Mouse (Mus musculus) MEL (cell line): ENCODE results near the gene Klhl5. TPM values are rescaled to one million over a fixed set of nuclear protein-coding genes. Genes with fewer than 3 reads are reported as not detected.
A peak's percentile ranks its signal among the peaks of the same experiment; 100 is the strongest.

Source experiments
- DNase-seq: peaks from one replicate; pipeline ENCODE4 v3.0.0; 2011; ENCODE audit warnings: low read depth, low spot score
- H3K27ac ChIP-seq: 2 replicates; pipeline ENCODE4 v1.5.1; 2012; ENCODE audit warnings: low read depth, mild to moderate bottlenecking, control low read depth, low read length, moderate library complexity; ENCODE audit not compliant: control insufficient read depth
- H3K27me3 ChIP-seq, 2 experiments: fragments of 150-350 bp in 1 of 2; sonication (generic) in 1 of 2; 2 replicates each; pipeline ENCODE4 v1.6.1; 2012; ENCODE audit warnings: low read length in 2 of 2, mild to moderate bottlenecking in 2 of 2, improper control_type of control experiment in 1 of 2, moderate library complexity in 1 of 2; ENCODE audit not compliant: insufficient read depth in 2 of 2, control insufficient read depth in 1 of 2
- H3K36me3 ChIP-seq, 2 experiments: 2 replicates each; pipeline ENCODE4 v1.6.1; 2012 to 2014; ENCODE audit warnings: low read length in 2 of 2, improper control_type of control experiment in 1 of 2, inconsistent platforms in 1 of 2, mild to moderate bottlenecking in 1 of 2; ENCODE audit not compliant: insufficient read depth in 2 of 2, control insufficient read depth in 1 of 2
- H3K4me1 ChIP-seq, 2 experiments: fragments of 150-350 bp in 1 of 2; sonication (generic) in 1 of 2; 2 replicates each; pipeline ENCODE4 v1.6.1; 2012; ENCODE audit warnings: low read length in 2 of 2, improper control_type of control experiment in 1 of 2, mild to moderate bottlenecking in 1 of 2; ENCODE audit not compliant: insufficient read depth in 2 of 2, control insufficient read depth in 1 of 2
- H3K4me3 ChIP-seq, 2 experiments: fragments of 150-350 bp in 1 of 2; sonication (generic) in 1 of 2; 2 replicates each; pipeline ENCODE4 v1.5.1; 2012; ENCODE audit warnings: low read depth in 2 of 2, low read length in 2 of 2, mild to moderate bottlenecking in 2 of 2, moderate library complexity in 2 of 2, control low read depth in 1 of 2, improper control_type of control experiment in 1 of 2; ENCODE audit not compliant: control insufficient read depth in 1 of 2, insufficient read depth in 1 of 2
- H3K79me2 ChIP-seq: 2 replicates; pipeline ENCODE4 v1.6.1; 2012; ENCODE audit warnings: mild to moderate bottlenecking, low read length, moderate library complexity; ENCODE audit not compliant: control insufficient read depth, poor library complexity, insufficient read depth
- H3K9ac ChIP-seq: 2 replicates; pipeline ENCODE4 v1.6.1; 2012; ENCODE audit warnings: low read depth, mild to moderate bottlenecking, control low read depth, low read length, moderate library complexity; ENCODE audit not compliant: control insufficient read depth, poor library complexity, severe bottlenecking
- H3K9me3 ChIP-seq: fragments of 150-350 bp; sonication (generic); replicated peaks from 2 replicates; pipeline ENCODE4 v1.6.1; 2012; ENCODE audit warnings: mild to moderate bottlenecking, low read length, improper control_type of control experiment, moderate library complexity; ENCODE audit not compliant: insufficient read depth
- CHD2 ChIP-seq: IDR thresholded peaks from 2 replicates; pipeline ENCODE4 v1.6.1; 2011; ENCODE audit warnings: low read length, improper control_type of control experiment
- CTCF ChIP-seq, 3 experiments: IDR thresholded peaks in 2 of 3; conservative IDR thresholded peaks in 1 of 3; 2 replicates each; pipeline ENCODE4 v1.5.1; 2011 to 2012; ENCODE audit warnings: low read length in 3 of 3, low read depth in 2 of 3, mild to moderate bottlenecking in 2 of 3, improper control_type of control experiment in 1 of 3, inconsistent platforms in 1 of 3, mixed read lengths in 1 of 3, moderate library complexity in 1 of 3; ENCODE audit not compliant: control insufficient read depth in 1 of 3, insufficient read depth in 1 of 3, poor library complexity in 1 of 3, severe bottlenecking in 1 of 3
- ELF1 ChIP-seq: IDR thresholded peaks from 2 replicates; pipeline ENCODE4 v1.6.1; 2014; ENCODE audit warnings: low read depth, mild to moderate bottlenecking, inconsistent platforms, low read length, improper control_type of control experiment, moderate library complexity
- EP300 ChIP-seq, 2 experiments: IDR thresholded peaks; 2 replicates each; pipeline ENCODE4 v1.6.1; 2011; ENCODE audit warnings: improper control_type of control experiment in 2 of 2, low read length in 2 of 2, low read depth in 1 of 2, mild to moderate bottlenecking in 1 of 2
- ETS1 ChIP-seq: IDR thresholded peaks from 2 replicates; pipeline ENCODE4 v1.6.1; 2012; ENCODE audit warnings: low read depth, mild to moderate bottlenecking, inconsistent platforms, low read length, improper control_type of control experiment, moderate library complexity
- GABPA ChIP-seq: IDR thresholded peaks from 2 replicates; pipeline ENCODE4 v1.6.1; 2012; ENCODE audit warnings: low read depth, mild to moderate bottlenecking, inconsistent platforms, low read length, improper control_type of control experiment, moderate library complexity
- GATA1 ChIP-seq: IDR thresholded peaks from 2 replicates; pipeline ENCODE4 v1.6.1; 2011; ENCODE audit warnings: low read depth, low read length, improper control_type of control experiment
- HCFC1 ChIP-seq: IDR thresholded peaks from 2 replicates; pipeline ENCODE4 v1.6.1; 2012; ENCODE audit warnings: low read depth, mild to moderate bottlenecking, inconsistent platforms, low read length, improper control_type of control experiment, moderate library complexity
- JUND ChIP-seq: IDR thresholded peaks from 2 replicates; pipeline ENCODE4 v1.6.1; 2011; ENCODE audit warnings: low read depth, mild to moderate bottlenecking, improper control_type of control experiment, low read length
- KAT2A ChIP-seq: conservative IDR thresholded peaks from 2 replicates; pipeline ENCODE4 v1.6.1; 2012; ENCODE audit warnings: low read depth, low read length, improper control_type of control experiment, inconsistent platforms
- MAFK ChIP-seq: IDR thresholded peaks from 2 replicates; pipeline ENCODE4 v1.6.1; 2011; ENCODE audit warnings: low read depth, mild to moderate bottlenecking, low read length, improper control_type of control experiment, borderline replicate concordance
- MAX ChIP-seq: IDR thresholded peaks from 2 replicates; pipeline ENCODE4 v1.6.1; 2011; ENCODE audit warnings: low read length, improper control_type of control experiment
- MAZ ChIP-seq: IDR thresholded peaks from 2 replicates; pipeline ENCODE4 v1.6.1; 2012; ENCODE audit warnings: low read depth, mild to moderate bottlenecking, inconsistent platforms, low read length, improper control_type of control experiment
- MEF2A ChIP-seq: IDR thresholded peaks from 2 replicates; pipeline ENCODE4 v1.6.1; 2014; ENCODE audit warnings: low read depth, mild to moderate bottlenecking, inconsistent platforms, low read length, improper control_type of control experiment; ENCODE audit not compliant: poor library complexity, insufficient replicate concordance, severe bottlenecking; ENCODE audit errors: extremely low read depth
- MXI1 ChIP-seq: IDR thresholded peaks from 2 replicates; pipeline ENCODE4 v1.6.1; 2011; ENCODE audit warnings: mild to moderate bottlenecking, low read depth, low read length, improper control_type of control experiment
- MYB ChIP-seq: IDR thresholded peaks from 2 replicates; pipeline ENCODE4 v1.6.1; 2011; ENCODE audit warnings: mild to moderate bottlenecking, low read depth, low read length, improper control_type of control experiment
- NELFE ChIP-seq: IDR thresholded peaks from 2 replicates; pipeline ENCODE4 v1.6.1; 2011; ENCODE audit warnings: low read depth, low read length, improper control_type of control experiment
- NRF1 ChIP-seq: IDR thresholded peaks from 2 replicates; pipeline ENCODE4 v1.6.1; 2014; ENCODE audit warnings: low read depth, mild to moderate bottlenecking, inconsistent platforms, low read length, improper control_type of control experiment, moderate library complexity; ENCODE audit not compliant: poor library complexity, insufficient read depth, severe bottlenecking
- POLR2A ChIP-seq, 2 experiments: IDR thresholded peaks; 2 replicates each; pipeline ENCODE4 v1.6.1; 2011 to 2012; ENCODE audit warnings: low read length in 2 of 2, mild to moderate bottlenecking in 2 of 2, control low read depth in 1 of 2, improper control_type of control experiment in 1 of 2, low read depth in 1 of 2, moderate library complexity in 1 of 2; ENCODE audit not compliant: control insufficient read depth in 1 of 2, insufficient read depth in 1 of 2, poor library complexity in 1 of 2
- POLR2AphosphoS2 ChIP-seq: IDR thresholded peaks from 2 replicates; pipeline ENCODE4 v1.6.1; 2011; ENCODE audit warnings: low read length, improper control_type of control experiment
- POLR2AphosphoS5 ChIP-seq: IDR thresholded peaks from 2 replicates; pipeline ENCODE4 v1.6.1; 2012; ENCODE audit warnings: low read depth, borderline replicate concordance, mild to moderate bottlenecking, inconsistent platforms, low read length, moderate library complexity, mixed read lengths
- RAD21 ChIP-seq: IDR thresholded peaks from 2 replicates; pipeline ENCODE4 v1.6.1; 2011; ENCODE audit warnings: mild to moderate bottlenecking, low read depth, low read length, improper control_type of control experiment
- SIN3A ChIP-seq: IDR thresholded peaks from 2 replicates; pipeline ENCODE4 v1.6.1; 2012; ENCODE audit warnings: low read length, improper control_type of control experiment, inconsistent platforms
- TBP ChIP-seq: IDR thresholded peaks from 2 replicates; pipeline ENCODE4 v1.8.0; 2011; ENCODE audit warnings: low read depth, low read length, improper control_type of control experiment
- TCF12 ChIP-seq: IDR thresholded peaks from 2 replicates; pipeline ENCODE4 v1.6.1; 2014; ENCODE audit warnings: low read depth, mild to moderate bottlenecking, inconsistent platforms, low read length, improper control_type of control experiment, moderate library complexity
- USF1 ChIP-seq: IDR thresholded peaks from 2 replicates; pipeline ENCODE4 v1.6.1; 2014; ENCODE audit warnings: low read depth, mild to moderate bottlenecking, inconsistent platforms, low read length, improper control_type of control experiment, moderate library complexity
- USF2 ChIP-seq, 2 experiments: IDR thresholded peaks; 2 replicates each; pipeline ENCODE4 v1.6.1; 2011 to 2012; ENCODE audit warnings: improper control_type of control experiment in 2 of 2, low read length in 2 of 2, borderline replicate concordance in 1 of 2, inconsistent platforms in 1 of 2, low read depth in 1 of 2, mild to moderate bottlenecking in 1 of 2; ENCODE audit not compliant: insufficient read depth in 1 of 2
- ZKSCAN1 ChIP-seq: IDR thresholded peaks from 2 replicates; pipeline ENCODE4 v1.6.1; 2012; ENCODE audit warnings: low read depth, mild to moderate bottlenecking, inconsistent platforms, low read length, improper control_type of control experiment, moderate library complexity
- ZNF384 ChIP-seq: IDR thresholded peaks from 2 replicates; pipeline ENCODE4 v1.6.1; 2012; ENCODE audit warnings: low read depth, mild to moderate bottlenecking, inconsistent platforms, low read length, improper control_type of control experiment
- polyA plus RNA-seq, 2 experiments: library from polyadenylated mRNA; stranded (reverse) in 1 of 2; unstranded in 1 of 2; fragments of >175 nt in 1 of 2; fragments of >200 nt in 1 of 2; gene quantifications; 2 replicates each; pipeline versions ENCODE4 v1.2.1 to v1.2.4; 2012; ENCODE audit warnings: low replicate concordance in 2 of 2, low read depth in 1 of 2; ENCODE audit not compliant: insufficient read length in 2 of 2, insufficient read depth in 1 of 2, missing spikeins in 1 of 2
- total RNA-seq: library from RNA; depleted of rRNA; stranded (reverse); fragments of 300-350 nt; gene quantifications from 2 replicates; pipeline ENCODE4 v1.2.3, GENCODE M21; 2012

Gene Klhl5
- total and polyA plus RNA-seq, 3 experiments = 8.0 to 15.5 TPM; not detected in 1

GRCm38 (mm10) chr5:65194441-65194840 lies 87.1 kb downstream of the Klhl5 start:
- Histone ChIP-seq H3K4me3 (no peak overlapping the region), H3K27me3 (no peaks in the 10 kb centered on the region; a peak in 1 of 4 replicates), H3K9ac (no peak overlapping the region), H3K27ac (no peak overlapping the region), H3K79me2 (no peaks in the 10 kb centered on the region), H3K9me3 (no peaks in the 10 kb centered on the region), H3K36me3 (peaks cover 0 to 7% of the 10 kb centered on the region in 2 experiments; a peak in 2 of 4 replicates), H3K4me1 (peaks cover 0 to 2% of the 10 kb centered on the region in 2 experiments; a peak in 1 of 4 replicates)
- TF ChIP-seq MAFK (no peak), ETS1 (no peak), EP300 (IDR thresholded peaks at IDR 0.05; ENCODE audit: low read depth in 1 of 2, low read length in 2 of 2) (no peak), MYB (no peak), RAD21 (no peak), JUND (no peak), POLR2AphosphoS5 (no peak), GABPA (no peak), KAT2A (no peak), GATA1 (no peak), POLR2A (IDR thresholded peaks at IDR 0.05; ENCODE audit: control insufficient read depth in 1 of 2, insufficient read depth in 1 of 2, low read depth in 1 of 2, low read length in 2 of 2, poor library complexity in 1 of 2) (no peak)
- DNase-seq = no peak

DNA sequence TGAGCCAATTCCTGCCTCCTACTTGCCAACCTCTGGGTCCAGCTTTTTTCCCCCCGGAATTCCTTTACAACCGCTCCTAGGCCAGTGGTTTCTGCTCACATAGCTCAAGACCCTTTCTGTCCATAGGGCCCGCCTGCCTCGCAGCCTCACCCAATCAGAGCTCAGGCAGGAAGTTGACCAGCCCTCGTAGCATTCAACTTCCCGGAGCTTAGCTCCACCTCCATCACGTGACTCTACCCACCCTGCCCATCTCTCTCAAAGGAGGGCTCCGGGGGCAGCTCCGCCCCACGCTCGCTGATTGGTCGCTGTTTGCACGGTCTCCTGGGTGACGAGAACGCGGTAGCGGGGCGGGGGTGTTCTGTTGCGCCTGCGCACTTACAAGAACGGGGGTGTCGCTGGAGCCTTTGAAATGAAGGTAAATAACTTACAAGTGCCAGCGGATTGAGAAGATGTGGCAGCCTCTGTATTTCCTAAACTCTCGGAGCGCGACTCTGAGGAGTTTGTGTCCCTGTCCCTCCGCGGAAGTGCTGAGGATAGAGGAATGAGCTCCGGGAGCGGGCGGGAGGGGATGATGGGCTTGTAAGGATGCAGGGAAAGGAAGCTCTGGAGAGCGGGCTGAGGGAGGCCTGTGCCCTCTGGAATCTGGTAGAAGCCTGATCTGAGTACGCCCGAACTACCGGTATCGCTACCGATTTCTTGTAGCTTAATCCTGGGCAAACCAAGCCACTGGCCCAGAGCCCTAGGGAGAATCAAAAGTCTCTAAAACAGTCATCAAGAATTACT lies 92.2 kb downstream of the Klhl5 start, which contains the start of gene Wdr19:
Gene Wdr19 (plus strand): TSS at position 351 of the 783 bp plus-strand sequence.
- peaks cover 3% of the 10 kb centered on the region in 2 experiments; a peak in 2 of 4 replicates for H3K27me3 ChIP-seq
- H3K9ac ChIP-seq = peak within 1 kb of the TSS; percentile 66
- H3K27ac ChIP-seq = no peak within 1 kb of the TSS
- H3K79me2 ChIP-seq = no peaks in the 10 kb centered on the region
- peaks cover 0 to 10% of the 10 kb centered on the region in 2 experiments; a peak in 2 of 4 replicates for H3K36me3 ChIP-seq
- no peaks in the 10 kb centered on the region for H3K9me3 ChIP-seq
- peak within 1 kb of the TSS; percentile 61 to 92 for H3K4me3 ChIP-seq
- H3K4me1 ChIP-seq = peaks cover 0 to 7% of the 10 kb centered on the region in 2 experiments; a peak in 3 of 4 replicates
- DNase-seq = peak; percentile 99
- TF ChIP-seq MEF2A = no peak
- peak; percentile 97 for TF ChIP-seq MAX
- TF ChIP-seq SIN3A = peak; percentile 74; the same call in 1 of the 2 replicates
- peak; percentile 58; the same call in 1 of the 2 replicates for TF ChIP-seq POLR2AphosphoS2
- TF ChIP-seq ELF1 = peak; percentile 72
- TF ChIP-seq NELFE = peak; percentile 84
- TF ChIP-seq HCFC1 = peak; percentile 78
- TF ChIP-seq ZKSCAN1 = no peak
- TF ChIP-seq NRF1 = peak; percentile 89
- TF ChIP-seq CHD2 = no peak
- peak; percentile 44 to 95; a peak in 2 of 4 replicates for TF ChIP-seq POLR2A (IDR thresholded peaks at IDR 0.05; ENCODE audit: control insufficient read depth in 1 of 2, insufficient read depth in 1 of 2, low read depth in 1 of 2, low read length in 2 of 2, poor library complexity in 1 of 2)
- peak; percentile 69 for TF ChIP-seq TBP
- TF ChIP-seq MXI1 = no peak; the same call in 1 of the 2 replicates
- peak in 1 of 2 experiments; percentile 17; a peak in 1 of 4 replicates for TF ChIP-seq EP300 (IDR thresholded peaks at IDR 0.05; ENCODE audit: low read depth in 1 of 2, low read length in 2 of 2)
- peak; percentile 88 to 96 for TF ChIP-seq USF2 (IDR thresholded peaks at IDR 0.05; ENCODE audit: borderline replicate concordance in 1 of 2, insufficient read depth in 1 of 2, low read depth in 1 of 2, low read length in 2 of 2)
- peak; percentile 79; the same call in 1 of the 2 replicates for TF ChIP-seq MAZ
- no peak for TF ChIP-seq MYB
- 0 out of 2 replicates have a peak, but pooled peaks have one; percentile 43 for TF ChIP-seq TCF12
- no peak for TF ChIP-seq CTCF (IDR thresholded peaks at IDR 0.05 in 2 of 3, conservative IDR thresholded peaks at IDR 0.05 in 1 of 3; ENCODE audit: control insufficient read depth in 1 of 3, insufficient read depth in 1 of 3, low read depth in 2 of 3, low read length in 3 of 3, poor library complexity in 1 of 3, severe bottlenecking in 1 of 3)
- TF ChIP-seq USF1 = peak; percentile 100
- TF ChIP-seq ZNF384 = 0 out of 2 replicates have a peak, but pooled peaks have one; percentile 28
